Mouse (Mus musculus): ENCODE results near the gene Pih1d1. TPM values are rescaled to one million over a fixed set of nuclear protein-coding genes. Genes with fewer than 3 reads are reported as not detected.

Gene Pih1d1
- total and polyA plus RNA-seq, 3 experiments, result 50.8 to 69.2 (median 52.2) TPM

- DNase-seq, result no peak
Observed at GRCm38 (mm10) chr7:45193406-45193805, 39.3 kb downstream of the Pih1d1 start.

DNA sequence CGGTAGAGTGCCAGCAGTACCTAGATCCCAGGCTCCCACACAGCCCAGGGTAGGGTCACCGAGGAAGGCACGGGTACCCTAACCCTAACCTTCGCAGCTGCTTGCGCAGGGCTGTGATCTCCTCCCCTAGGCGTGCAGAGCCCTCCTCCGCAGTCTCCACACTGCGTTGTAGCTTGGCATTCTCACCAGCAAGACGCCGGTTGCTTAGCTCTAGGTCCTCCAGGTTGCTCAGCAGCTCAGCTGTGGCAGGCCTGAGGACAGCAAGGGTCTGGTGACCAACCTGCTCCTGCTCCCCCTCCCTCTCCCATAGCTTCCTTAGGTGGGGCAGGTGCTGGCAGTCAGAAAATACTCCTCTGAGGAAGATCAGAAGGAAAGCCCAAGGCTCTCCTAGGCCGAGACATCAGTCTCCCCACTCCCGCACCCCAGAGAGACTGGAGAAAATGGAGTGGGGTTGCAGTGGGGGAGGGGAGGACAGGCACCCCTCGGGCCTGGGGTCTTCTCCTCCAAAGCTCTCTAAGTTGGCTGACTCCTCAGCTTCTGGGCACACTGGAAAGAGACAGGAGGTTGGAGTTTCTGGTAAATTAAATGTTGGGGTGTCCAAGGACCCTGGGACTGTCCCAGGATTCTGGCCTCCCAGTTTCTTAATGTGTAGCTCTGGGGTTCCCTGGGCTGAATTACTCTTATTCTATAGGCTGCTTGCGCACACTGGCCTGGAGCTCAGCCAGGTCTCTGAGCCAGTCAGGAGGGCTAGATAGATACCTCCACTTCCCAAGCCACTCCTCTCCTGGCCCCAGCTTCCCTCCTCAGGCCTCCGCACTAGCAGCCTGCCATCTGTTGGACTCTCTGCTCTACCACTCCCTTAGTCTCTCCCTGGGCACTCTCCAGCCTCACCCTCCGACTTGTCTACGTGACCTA lies 40.0 kb downstream of the Pih1d1 start:
- DNase-seq, result no peak

DNA sequence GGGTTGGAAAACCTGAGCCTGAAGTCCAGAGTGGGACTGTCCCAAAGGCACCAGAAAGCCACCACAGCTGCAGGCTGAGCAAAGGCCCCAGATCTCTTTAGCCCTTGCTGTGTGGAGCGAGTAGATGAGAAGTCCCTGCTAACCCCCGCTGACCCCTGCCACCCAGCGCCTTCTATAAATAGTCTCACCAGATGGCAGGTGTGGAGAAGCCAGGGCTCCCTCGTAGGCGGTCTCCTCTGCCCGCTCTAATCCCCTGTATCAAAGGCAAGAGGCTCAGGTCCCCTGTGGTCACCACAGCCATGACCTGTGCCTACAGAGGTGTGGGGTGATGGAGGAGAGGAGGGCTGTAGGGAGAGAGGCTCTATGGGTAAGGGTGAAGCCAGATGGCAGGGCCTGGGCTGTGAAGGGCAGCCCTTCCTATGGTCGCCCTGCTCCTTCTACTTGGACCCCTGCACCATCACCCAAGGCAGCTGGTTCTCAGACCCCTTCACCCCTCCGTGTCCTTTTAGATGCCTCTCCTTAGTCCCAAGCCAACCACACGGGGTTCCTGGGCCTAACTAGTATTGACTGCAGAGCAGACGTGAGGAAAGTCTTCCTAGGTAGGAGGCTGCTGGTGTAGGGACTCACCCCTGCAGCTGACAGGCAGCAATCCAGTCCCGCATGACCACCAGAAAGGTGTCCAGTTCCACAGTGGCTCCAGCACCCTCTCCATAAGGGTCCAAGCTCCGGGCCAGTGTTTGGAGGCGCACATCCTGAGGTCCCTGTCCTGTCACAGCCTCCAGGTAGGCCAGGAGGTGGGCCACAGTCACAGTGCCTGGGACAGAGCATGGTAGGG lies 41.5 kb downstream of the Pih1d1 start:
- DNase-seq, result no peak

GRCm38 (mm10) chr7:45196176-45196535 lies 42.1 kb downstream of the Pih1d1 start:
- DNase-seq, result no peak

DNA sequence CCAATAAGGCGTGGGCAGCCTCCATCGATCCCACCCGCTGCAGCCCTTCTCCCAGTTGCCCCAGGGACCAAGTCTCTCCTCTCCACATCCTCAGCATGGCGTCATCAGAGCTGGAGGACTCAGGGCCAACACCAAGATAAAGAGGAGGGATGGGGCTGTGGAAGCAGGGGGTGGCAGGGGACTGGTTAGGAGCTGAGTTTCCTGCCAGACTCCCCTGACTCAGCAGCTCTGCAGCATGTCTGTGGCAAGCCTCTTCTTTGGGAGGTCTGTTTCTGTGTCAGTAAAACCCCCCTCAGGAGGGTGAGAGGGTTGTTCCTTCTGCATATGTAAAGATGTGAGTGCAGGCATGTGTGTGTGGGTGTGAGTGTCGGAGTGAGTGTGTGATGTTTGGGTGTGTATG lies 42.9 kb downstream of the Pih1d1 start:
- no peak for DNase-seq

DNA sequence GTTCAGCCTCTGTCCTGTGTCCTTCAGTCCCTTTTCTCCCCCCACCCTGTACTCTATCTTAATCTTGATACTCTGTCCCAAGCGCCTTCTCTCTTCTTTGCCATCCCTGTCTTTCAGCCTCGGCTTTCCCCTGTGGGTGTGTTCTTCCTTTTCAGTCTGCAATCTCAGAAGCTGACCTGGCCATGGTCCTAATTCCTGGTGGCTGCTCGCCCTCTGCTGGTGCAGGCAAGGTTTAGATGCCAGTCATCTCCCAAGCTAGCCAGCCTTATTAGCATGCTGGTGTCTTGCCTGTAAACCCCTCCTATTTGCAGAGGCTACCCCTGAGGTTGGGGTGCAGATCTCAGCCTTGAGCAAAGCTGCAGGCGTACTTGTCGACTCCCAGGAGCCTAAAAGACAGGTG lies 44.3 kb downstream of the Pih1d1 start:
- peak; percentile 83 for DNase-seq

DNA sequence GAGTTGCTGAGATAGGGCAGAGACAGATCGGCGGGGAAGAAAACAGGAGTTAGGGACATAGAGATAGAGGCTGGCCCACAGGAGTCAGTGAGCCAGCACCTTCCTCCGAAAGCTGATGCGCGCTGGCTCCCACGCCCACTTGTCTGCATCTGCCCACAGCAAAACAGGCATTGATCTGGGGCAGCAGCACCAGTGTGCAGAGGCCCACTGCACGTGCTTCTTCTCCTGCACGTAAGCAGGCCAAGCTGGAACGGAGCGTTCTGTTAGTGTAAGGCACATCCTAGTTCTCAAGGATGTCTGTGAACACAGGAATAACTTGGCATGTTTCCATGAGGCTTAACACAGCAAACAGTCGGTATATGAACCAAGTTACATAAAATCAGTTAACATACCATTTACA lies 44.9 kb downstream of the Pih1d1 start:
- no peak for DNase-seq

DNA sequence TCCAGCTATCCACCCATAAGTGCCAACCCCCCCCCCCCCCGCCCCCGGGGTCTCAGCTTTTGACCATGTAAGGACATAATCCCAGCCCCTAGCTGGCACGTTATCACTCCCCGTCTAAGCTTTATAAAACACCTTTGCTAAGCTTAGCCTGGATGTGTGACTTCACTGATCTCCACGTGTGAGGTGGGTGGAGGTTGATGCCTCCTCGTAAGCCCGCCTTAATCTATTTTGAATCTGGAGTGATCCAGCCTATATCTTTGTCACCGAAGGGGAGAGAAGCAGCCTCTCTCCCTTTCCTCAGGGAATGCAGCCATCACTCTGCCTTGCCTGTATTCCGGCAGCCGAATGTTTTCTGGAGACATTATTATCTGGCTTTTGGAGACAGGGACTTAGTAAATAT lies 48.6 kb downstream of the Pih1d1 start:
- DNase-seq, result no peak

GRCm38 (mm10) chr7:45204380-45205143 lies 50.5 kb downstream of the Pih1d1 start, which contains the start of gene Ccdc155:
TSS of gene Ccdc155 (minus strand) at chr7:45204892.
- DNase-seq, result peak; percentile 89

GRCm38 (mm10) chr7:45208260-45208659 lies 54.2 kb downstream of the Pih1d1 start:
- no peak for DNase-seq

Small RNA genes within 50 kb of the gene (microRNA-seq; reads per million reads assigned to microRNA genes)
- gene Mir150 (774 to 869 reads per million in 2 experiments), gene Mir5121 (36.7 to 70.3 reads per million in 2 experiments), gene Mir7055 (0 reads per million in 2 experiments)

Other genes starting within 250 kb of the Pih1d1 start
Only the 30 nearest of the 32 such genes appear.
- gene Tsks, start 211.1 kb upstream of the Pih1d1 start, total RNA-seq (2021), result not detected
- 0.13 and 0.31 TPM in 2 replicates for gene Tsks, start 211.1 kb upstream of the Pih1d1 start, polyA plus RNA-seq (2012; rRNA removed)
- 10 to 100 TPM in 1 of 2 experiments, 1 to 10 TPM in 1; 7.3 to 13.5 TPM for gene Cpt1c, start 179.5 kb upstream of the Pih1d1 start, total RNA-seq (2021)
- 29.6 and 37.5 TPM in 2 replicates for gene Cpt1c, start 179.5 kb upstream of the Pih1d1 start, polyA plus RNA-seq (2012; rRNA removed)
- 100 to 1,000 TPM; 166 to 234 TPM for gene Prmt1, start 167.7 kb upstream of the Pih1d1 start, total RNA-seq (2021)
- gene Prmt1, start 167.7 kb upstream of the Pih1d1 start, polyA plus RNA-seq (2012; rRNA removed), result 101 and 122 TPM in 2 replicates
- gene Irf3, start 156.7 kb upstream of the Pih1d1 start, total RNA-seq (2021), result 100 to 1,000 TPM; 105 to 130 TPM
- gene Irf3, start 156.7 kb upstream of the Pih1d1 start, polyA plus RNA-seq (2012; rRNA removed), result 93.3 and 98.1 TPM in 2 replicates
- gene Bcl2l12, start 155.6 kb upstream of the Pih1d1 start, total RNA-seq (2021), result 10 to 100 TPM; 20.1 to 20.3 TPM
- 40.4 and 50.3 TPM in 2 replicates for gene Bcl2l12, start 155.6 kb upstream of the Pih1d1 start, polyA plus RNA-seq (2012; rRNA removed)
- gene Scaf1, start 137.9 kb upstream of the Pih1d1 start, total RNA-seq (2021), result 10 to 100 TPM; 72.0 to 83.7 TPM
- gene Scaf1, start 137.9 kb upstream of the Pih1d1 start, polyA plus RNA-seq (2012; rRNA removed), result 117 and 121 TPM in 2 replicates
- gene Rras, start 136.3 kb upstream of the Pih1d1 start, total RNA-seq (2021), result 100 to 1,000 TPM in 1 of 2 experiments, 10 to 100 TPM in 1; 93.7 to 118 TPM
- 161 and 176 TPM in 2 replicates for gene Rras, start 136.3 kb upstream of the Pih1d1 start, polyA plus RNA-seq (2012; rRNA removed)
- gene Prr12, start 101.4 kb upstream of the Pih1d1 start, total RNA-seq (2021), result 10 to 100 TPM; 40.2 to 49.7 TPM
- gene Prr12, start 101.4 kb upstream of the Pih1d1 start, polyA plus RNA-seq (2012; rRNA removed), result 17.7 and 21.3 TPM in 2 replicates
- 10 to 100 TPM; 40.2 to 58.1 TPM for gene Nosip, start 91.9 kb upstream of the Pih1d1 start, total RNA-seq (2021)
- gene Nosip, start 91.9 kb upstream of the Pih1d1 start, polyA plus RNA-seq (2012; rRNA removed), result 89.9 and 97.9 TPM in 2 replicates
- gene Prrg2, start 91.6 kb upstream of the Pih1d1 start, total RNA-seq (2021), result 10 to 100 TPM; 20.9 to 21.9 TPM
- gene Prrg2, start 91.6 kb upstream of the Pih1d1 start, polyA plus RNA-seq (2012; rRNA removed), result 70.3 and 85.2 TPM in 2 replicates
- gene Rcn3, start 62.1 kb upstream of the Pih1d1 start, total RNA-seq (2021), result 10 to 100 TPM; 26.5 to 50.3 TPM
- gene Rcn3, start 62.1 kb upstream of the Pih1d1 start, polyA plus RNA-seq (2012; rRNA removed), result 93.3 and 104 TPM in 2 replicates
- 100 to 1,000 TPM in 1 of 2 experiments, 10 to 100 TPM in 1; 84.8 to 154 TPM for gene Fcgrt, start 50.5 kb upstream of the Pih1d1 start, total RNA-seq (2021)
- 186 and 187 TPM in 2 replicates for gene Fcgrt, start 50.5 kb upstream of the Pih1d1 start, polyA plus RNA-seq (2012; rRNA removed)
- gene Rps11, start 29.9 kb upstream of the Pih1d1 start, total RNA-seq (2021), result 1,000 to 10,000 TPM; 1,290 to 1,478 TPM
- 60.0 and 80.0 TPM in 2 replicates for gene Rps11, start 29.9 kb upstream of the Pih1d1 start, polyA plus RNA-seq (2012; rRNA removed)
- 1,000 to 10,000 TPM; 1,285 to 1,750 TPM for gene Rpl13a, start 25.5 kb upstream of the Pih1d1 start, total RNA-seq (2021)
- gene Rpl13a, start 25.5 kb upstream of the Pih1d1 start, polyA plus RNA-seq (2012; rRNA removed), result 476 and 515 TPM in 2 replicates
- gene Gm45713, start 18.1 kb upstream of the Pih1d1 start, total RNA-seq (2021), result not detected
- 6.3 and 7.4 TPM in 2 replicates for gene Gm45713, start 18.1 kb upstream of the Pih1d1 start, polyA plus RNA-seq (2012; rRNA removed)
- 10 to 100 TPM; 20.5 to 25.3 TPM for gene Flt3l, start 17.9 kb upstream of the Pih1d1 start, total RNA-seq (2021)
- 122 TPM in 2 replicates for gene Flt3l, start 17.9 kb upstream of the Pih1d1 start, polyA plus RNA-seq (2012; rRNA removed)
- gene Aldh16a1, start 281 bp downstream of the Pih1d1 start, total RNA-seq (2021), result 10 to 100 TPM; 81.3 to 92.6 TPM
- 84.4 and 86.6 TPM in 2 replicates for gene Aldh16a1, start 281 bp downstream of the Pih1d1 start, polyA plus RNA-seq (2012; rRNA removed)
- under 1 TPM; 0.14 to 0.35 TPM for gene Slc17a7, start 9.6 kb downstream of the Pih1d1 start, total RNA-seq (2021)
- gene Slc17a7, start 9.6 kb downstream of the Pih1d1 start, polyA plus RNA-seq (2012; rRNA removed), result 0.10 and 0.11 TPM in 2 replicates
- not detected for gene Gfy, start 25.3 kb downstream of the Pih1d1 start, total RNA-seq (2021)
- not detected in 2 replicates for gene Gfy, start 25.3 kb downstream of the Pih1d1 start, polyA plus RNA-seq (2012; rRNA removed)
- gene Pth2, start 26.7 kb downstream of the Pih1d1 start, total RNA-seq (2021), result not detected
- not detected in 2 replicates for gene Pth2, start 26.7 kb downstream of the Pih1d1 start, polyA plus RNA-seq (2012; rRNA removed)
- gene Ccdc155, start 50.6 kb downstream of the Pih1d1 start, total RNA-seq (2021), result under 1 TPM in 1 of 2 experiments, not detected in 1; 0.14 TPM
- gene Ccdc155, start 50.6 kb downstream of the Pih1d1 start, polyA plus RNA-seq (2012; rRNA removed), result 0.30 TPM in 2 replicates
- not detected for gene Dkkl1, start 57.8 kb downstream of the Pih1d1 start, total RNA-seq (2021)
- gene Dkkl1, start 57.8 kb downstream of the Pih1d1 start, polyA plus RNA-seq (2012; rRNA removed), result not detected in 2 replicates
- 1 to 10 TPM; 8.3 to 9.2 TPM for gene Tead2, start 61.5 kb downstream of the Pih1d1 start, total RNA-seq (2021)
- gene Tead2, start 61.5 kb downstream of the Pih1d1 start, polyA plus RNA-seq (2012; rRNA removed), result 12.4 and 12.6 TPM in 2 replicates
- 1 to 10 TPM; 2.9 to 5.2 TPM for gene Cd37, start 84.8 kb downstream of the Pih1d1 start, total RNA-seq (2021)
- gene Cd37, start 84.8 kb downstream of the Pih1d1 start, polyA plus RNA-seq (2012; rRNA removed), result 10.9 and 14.3 TPM in 2 replicates
- gene Slc6a16, start 86.8 kb downstream of the Pih1d1 start, total RNA-seq (2021), result not detected
- 0.04 TPM in 1 of 2 replicates, not detected in the other for gene Slc6a16, start 86.8 kb downstream of the Pih1d1 start, polyA plus RNA-seq (2012; rRNA removed)
- not detected for gene Slc6a21, start 123.2 kb downstream of the Pih1d1 start, total RNA-seq (2021)
- gene Slc6a21, start 123.2 kb downstream of the Pih1d1 start, polyA plus RNA-seq (2012; rRNA removed), result not detected in 2 replicates
- 1 to 10 TPM; 5.2 to 9.4 TPM for gene Trpm4, start 179.5 kb downstream of the Pih1d1 start, total RNA-seq (2021)
- gene Trpm4, start 179.5 kb downstream of the Pih1d1 start, polyA plus RNA-seq (2012; rRNA removed), result 8.8 and 11.2 TPM in 2 replicates
- gene Hrc, start 181.0 kb downstream of the Pih1d1 start, total RNA-seq (2021), result under 1 TPM in 1 of 2 experiments, not detected in 1; 0.23 TPM
- 0.18 TPM in 1 of 2 replicates, not detected in the other for gene Hrc, start 181.0 kb downstream of the Pih1d1 start, polyA plus RNA-seq (2012; rRNA removed)
- gene Ppfia3, start 212.7 kb downstream of the Pih1d1 start, total RNA-seq (2021), result 1 to 10 TPM; 1.1 to 2.8 TPM
- gene Ppfia3, start 212.7 kb downstream of the Pih1d1 start, polyA plus RNA-seq (2012; rRNA removed), result 4.3 and 4.7 TPM in 2 replicates
- gene Lin7b, start 216.3 kb downstream of the Pih1d1 start, total RNA-seq (2021), result 1 to 10 TPM; 2.4 to 3.8 TPM
- 5.7 and 10.3 TPM in 2 replicates for gene Lin7b, start 216.3 kb downstream of the Pih1d1 start, polyA plus RNA-seq (2012; rRNA removed)